Mouse (Mus musculus) layer of hippocampus, adult 18-20 months (tissue): ENCODE measurements around the gene Adamtsl1. TPM values are rescaled to one million over a fixed set of nuclear protein-coding genes. Genes with fewer than 3 reads are reported as not detected.
A peak's percentile ranks its signal among the peaks of the same experiment; 100 is the strongest.

ENCODE experiments used
- DNase-seq, 2 experiments: peaks; one replicate each; pipeline ENCODE4 v3.0.0; 2022; ENCODE audit warnings: low spot score in 2 of 2
- total RNA-seq, 2 experiments: library from RNA; stranded (reverse); gene quantifications; 2 replicates each; pipeline ENCODE4 v1.2.3; 2021

Adamtsl1 gene
- total RNA-seq, 2 experiments from 2014 or later = 9.1 to 10.6 TPM

- no peak for DNase-seq
These were observed 871.1 kb downstream of the Adamtsl1 start for GRCm38 (mm10) chr4:86385121-86385520.

- no peak for DNase-seq
These were observed 874.5 kb downstream of the Adamtsl1 start for GRCm38 (mm10) chr4:86388430-86388829.

- no peak for DNase-seq
These were observed 877.2 kb downstream of the Adamtsl1 start for GRCm38 (mm10) chr4:86391176-86391575.

GRCm38 (mm10) chr4:86395636-86396035, 881.7 kb downstream of the Adamtsl1 start:
- no peak for DNase-seq

- no peak for DNase-seq
These were observed 882.8 kb downstream of the Adamtsl1 start for GRCm38 (mm10) chr4:86396672-86397288.

GRCm38 (mm10) chr4:86397470-86397869, 883.5 kb downstream of the Adamtsl1 start:
- no peak for DNase-seq

GRCm38 (mm10) chr4:86401116-86401515, 887.1 kb downstream of the Adamtsl1 start:
- no peak for DNase-seq

- DNase-seq = no peak
These were observed 892.7 kb downstream of the Adamtsl1 start for GRCm38 (mm10) chr4:86406501-86407199.

GRCm38 (mm10) chr4:86407200-86407527, 893.2 kb downstream of the Adamtsl1 start:
- no peak for DNase-seq

GRCm38 (mm10) chr4:86408421-86408820, 894.4 kb downstream of the Adamtsl1 start:
- DNase-seq = peak in 1 of 2 experiments; percentile 26

GRCm38 (mm10) chr4:86410946-86411345, 897.0 kb downstream of the Adamtsl1 start:
- DNase-seq = no peak

- DNase-seq = no peak
These were observed 899.4 kb downstream of the Adamtsl1 start for GRCm38 (mm10) chr4:86413388-86413787.

GRCm38 (mm10) chr4:86416401-86417025, 902.5 kb downstream of the Adamtsl1 start:
- DNase-seq = peak in 1 of 2 experiments; percentile 16

- DNase-seq = no peak
These were observed 908.6 kb downstream of the Adamtsl1 start for GRCm38 (mm10) chr4:86422586-86422985.

GRCm38 (mm10) chr4:86425581-86425980, 911.6 kb downstream of the Adamtsl1 start:
- DNase-seq = no peak

GRCm38 (mm10) chr4:86426549-86426948, 912.6 kb downstream of the Adamtsl1 start:
- DNase-seq = no peak

- no peak for DNase-seq
These were observed 913.3 kb downstream of the Adamtsl1 start for GRCm38 (mm10) chr4:86427312-86427711.

- DNase-seq = no peak
These were observed 914.2 kb downstream of the Adamtsl1 start for GRCm38 (mm10) chr4:86428091-86428745.

- no peak for DNase-seq
These were observed 921.7 kb downstream of the Adamtsl1 start for GRCm38 (mm10) chr4:86435631-86436030.

- DNase-seq = no peak
These were observed 922.4 kb downstream of the Adamtsl1 start for GRCm38 (mm10) chr4:86436336-86436735.

GRCm38 (mm10) chr4:86450468-86450867, 936.5 kb downstream of the Adamtsl1 start:
- DNase-seq = no peak

- no peak for DNase-seq
These were observed 950.8 kb downstream of the Adamtsl1 start for GRCm38 (mm10) chr4:86464808-86465207.
